In genomic region chr2:113929650-113930049, GRCm38 (mm10) we compare ENCODE assay signal across 21 mouse cellular contexts.
DNase-seq lines count a peak whose midpoint lies in the region; ATAC-seq and TF ChIP-seq lines count a peak whose summit lies in the region.
"Had no signal": no experiment of that assay in that cellular context is flagged by ENCODE, and none has a peak within 500 bp of the region (broad histone marks: within the 10 kb centered on the region; RNA-seq: fewer than 3 reads in every experiment).

No protein-coding gene starts in this region.

- H3K4me1 ChIP-seq in lung, embryonic 14.5 days (ENCODE audit: insufficient read depth): 0 out of 2 replicates have a peak, but pooled peaks cover 3% of the 10 kb centered on the region
- 0 out of 2 replicates have a peak, but pooled peaks cover 5% of the 10 kb centered on the region for H3K4me1 ChIP-seq in lung, embryonic 15.5 days
- no peaks in the 10 kb centered on the region for H3K4me1 ChIP-seq in lung, embryonic 16.5 days (replicated peaks; ENCODE audit: control insufficient read depth, insufficient read depth, low read length)

- TF ChIP-seq CTCF in lung, embryonic 14.5 days (IDR thresholded peaks at IDR 0.05; ENCODE audit: low read depth): no peak

- no peaks in the 10 kb centered on the region for H3K9me3 ChIP-seq in lung, embryonic 14.5 days (ENCODE audit: low read depth, low read length)
- no peaks in the 10 kb centered on the region for H3K9me3 ChIP-seq in lung, embryonic 15.5 days
- no peaks in the 10 kb centered on the region for H3K9me3 ChIP-seq in lung, embryonic 16.5 days (ENCODE audit: control insufficient read depth, low read length)
- H3K9me3 ChIP-seq: G1E had no signal

- H3K4me3 ChIP-seq in lung, embryonic 14.5 days (ENCODE audit: low read depth, low read length): no peak overlapping the region
- H3K4me3 ChIP-seq in lung, embryonic 15.5 days: no peak overlapping the region
- H3K4me3 ChIP-seq in lung, embryonic 16.5 days (ENCODE audit: low read length): no peak overlapping the region

- no peaks in the 10 kb centered on the region for H3K27me3 ChIP-seq in lung, embryonic 14.5 days (ENCODE audit: insufficient read depth, low read length)
- no peaks in the 10 kb centered on the region for H3K27me3 ChIP-seq in lung, embryonic 15.5 days
- no peaks in the 10 kb centered on the region for H3K27me3 ChIP-seq in lung, embryonic 16.5 days (ENCODE audit: control insufficient read depth, insufficient read depth, low read depth, low read length)
- H3K27me3 ChIP-seq: CH12.LX had no signal

- H3K9ac ChIP-seq in lung, embryonic 14.5 days: no peak overlapping the region
- no peak overlapping the region for H3K9ac ChIP-seq in lung, embryonic 15.5 days
- no peak overlapping the region for H3K9ac ChIP-seq in lung, embryonic 16.5 days (ENCODE audit: low read length)

- no peaks in the 10 kb centered on the region for H3K36me3 ChIP-seq in lung, embryonic 14.5 days (ENCODE audit: insufficient read depth)
- H3K36me3 ChIP-seq in lung, embryonic 15.5 days: no peaks in the 10 kb centered on the region
- no peaks in the 10 kb centered on the region for H3K36me3 ChIP-seq in lung, embryonic 16.5 days (ENCODE audit: control insufficient read depth, insufficient read depth, low read length)
- H3K36me3 ChIP-seq: G1E had no signal

- peak; percentile 74 for ATAC-seq in lung, embryonic 14.5 days (ENCODE audit: insufficient read depth)
- 0 out of 2 replicates have a peak, but pooled peaks have one; percentile 59 for ATAC-seq in lung, embryonic 15.5 days (ENCODE audit: borderline replicate concordance, extremely low read depth, low FRiP score, low TSS enrichment)
- peak; percentile 56 for ATAC-seq in lung, embryonic 16.5 days (ENCODE audit: low read depth)
- ATAC-seq: activated CD4-positive, CD25-positive, alpha-beta regulatory T cell, adult 4 months; CD4-positive, CD25-positive, alpha-beta regulatory T cell, adult 4 months; Patski had no signal

- 35% methylated on average over 1 of the region's 1 CpGs for WGBS in lung, embryonic 14.5 days
- 51% methylated on average over 1 of the region's 1 CpGs for WGBS in lung, embryonic 15.5 days
- 28% methylated on average over 1 of the region's 1 CpGs for WGBS in lung, embryonic 16.5 days

- no peak overlapping the region for H3K27ac ChIP-seq in lung, embryonic 14.5 days (ENCODE audit: low read depth)
- no peak overlapping the region for H3K27ac ChIP-seq in lung, embryonic 15.5 days
- H3K27ac ChIP-seq in lung, embryonic 16.5 days (ENCODE audit: low read length): no peak overlapping the region

- H3K4me2 ChIP-seq in lung, embryonic 14.5 days: no peak overlapping the region
- no peak overlapping the region for H3K4me2 ChIP-seq in lung, embryonic 15.5 days
- H3K4me2 ChIP-seq in lung, embryonic 16.5 days (ENCODE audit: low read depth, low read length): no peak overlapping the region

- DNase-seq in lung, embryonic 14.5 days: peak; percentile 67
- no peak for DNase-seq in lung, adult 18-20 months
- no peak for DNase-seq in lung, postnatal 36 days
- DNase-seq in lung, postnatal 10 days: no peak
- DNase-seq: adrenal gland, adult 2 months; adrenal gland, adult 8-10 months; adrenal gland, postnatal 10 days; adrenal gland, postnatal 14 days; adrenal gland, postnatal 25 days; adrenal gland, postnatal 36 days; B cell, adult 2 months; cerebellum, adult 11 months; cerebellum, adult 11-12 months; cerebellum, adult 18-20 months had no signal
